Mouse (Mus musculus): ENCODE data around the gene Zdhhc4. TPM values are rescaled to one million over a fixed set of nuclear protein-coding genes. Genes with fewer than 3 reads are reported as not detected.

The Zdhhc4 gene
- total RNA-seq (2018; cell fraction: chromatin; rRNA removed), result 10 to 100 TPM; 10.4 to 73.9 (median 47.0) TPM
- total RNA-seq (2018; cell fraction: cytosol; rRNA removed), result 10 to 100 TPM; 24.1 to 40.6 (median 32.3) TPM
- total RNA-seq (2018; cell fraction: nucleus; rRNA removed), result 10 to 100 TPM in 25 of 26 experiments, 1 to 10 TPM in 1; 10.0 to 77.5 (median 45.2) TPM
- polyA plus RNA-seq (2018), result 26.9 to 33.6 TPM (median 31.4 TPM) in 3 replicates

DNA sequence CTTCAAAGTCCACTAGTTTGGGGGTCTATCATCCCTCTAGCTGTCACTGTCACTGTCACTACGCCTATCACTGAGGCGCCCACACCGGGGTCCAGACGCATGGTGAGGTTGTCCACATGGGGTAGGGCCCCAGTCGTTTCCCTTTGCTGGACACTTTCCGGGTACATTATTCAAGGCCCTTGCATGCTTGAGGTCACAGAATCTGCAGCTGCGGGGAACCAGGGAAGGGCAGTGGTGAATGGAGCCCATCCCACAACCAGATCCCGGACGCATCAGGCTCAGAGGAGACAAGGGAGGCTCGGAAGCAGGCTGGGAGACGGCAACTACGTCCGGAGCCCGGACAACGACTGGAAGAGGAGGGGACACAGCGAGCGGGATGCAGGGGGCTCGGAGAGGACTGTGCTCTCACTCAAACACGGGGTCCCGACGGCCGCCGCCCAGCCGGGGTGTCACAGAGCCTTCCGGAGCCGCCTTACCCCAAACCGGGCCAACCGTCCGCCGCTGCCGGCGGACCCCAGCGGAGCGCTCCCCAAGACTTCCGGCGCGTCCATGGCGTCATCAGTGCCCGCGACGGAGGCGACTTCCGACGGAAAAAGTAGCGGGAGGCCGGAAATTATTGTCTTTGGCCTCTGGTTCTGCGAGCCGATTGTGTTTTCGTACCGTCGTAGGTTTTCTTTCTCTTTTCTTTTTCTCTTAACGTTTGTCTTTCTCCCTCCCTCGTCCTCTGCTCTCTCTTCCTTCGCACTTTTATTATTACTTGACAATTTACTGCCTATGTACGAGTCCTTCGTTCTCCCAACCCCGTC, at the start of gene Zdhhc4:
Gene Zdhhc4, minus strand, starts transcription at position 567 of the 806 bp plus-strand sequence.
- Histone ChIP-seq H3K79me2 (ENCODE audit: inconsistent target) (peaks cover 20% of the 10 kb centered on the region), H3K27ac (peak within 1 kb of the TSS; percentile 49), H3K4me3 (ENCODE audit: inconsistent target) (peak within 1 kb of the TSS; percentile 97), H3K36me3 (ENCODE audit: inconsistent target) (peaks cover 26% of the 10 kb centered on the region; the same call in 1 of the 2 replicates)
- WGBS (ENCODE audit: missing documents), result under 1% methylated on average over 57 of the region's 57 CpGs

GRCm38 (mm10) chr5:143376156-143376555, 47.1 kb upstream of the Zdhhc4 start:
- H3K4me3 ChIP-seq (ENCODE audit: inconsistent target), result no peak overlapping the region
- H3K36me3 ChIP-seq (ENCODE audit: inconsistent target), result no peaks in the 10 kb centered on the region
- no peak overlapping the region for H3K27ac ChIP-seq
- 89% methylated on average over 4 of the region's 4 CpGs for WGBS (ENCODE audit: missing documents)
- no peaks in the 10 kb centered on the region for H3K79me2 ChIP-seq (ENCODE audit: inconsistent target)

DNA sequence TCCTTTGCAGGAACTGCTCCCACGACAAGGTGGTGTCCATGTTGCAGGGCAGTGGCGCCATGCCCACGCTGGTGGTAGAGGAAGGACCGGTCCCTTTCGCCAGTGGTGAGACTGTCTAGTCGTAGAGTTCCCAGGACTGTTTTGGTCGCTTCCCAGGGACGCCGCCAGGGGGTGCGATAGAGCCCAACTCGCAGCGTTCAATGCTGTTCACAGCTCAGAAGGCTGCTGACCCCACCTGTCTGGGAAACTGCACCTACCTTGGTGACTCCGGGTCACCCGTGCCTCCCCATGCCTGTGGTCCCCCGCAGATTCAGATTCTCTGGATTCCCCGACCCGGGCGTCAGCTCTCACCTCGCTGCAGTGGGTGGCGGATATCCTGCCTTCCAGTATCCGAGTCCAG, 46.2 kb upstream of the Zdhhc4 start:
- no peaks in the 10 kb centered on the region for H3K79me2 ChIP-seq (ENCODE audit: inconsistent target)
- H3K36me3 ChIP-seq (ENCODE audit: inconsistent target), result no peaks in the 10 kb centered on the region
- no peak overlapping the region for H3K27ac ChIP-seq
- 12% methylated on average over 21 of the region's 21 CpGs for WGBS (ENCODE audit: missing documents)
- H3K4me3 ChIP-seq (ENCODE audit: inconsistent target), result no peak overlapping the region

- WGBS (ENCODE audit: missing documents), result 4% methylated on average over 35 of the region's 35 CpGs
- H3K4me3 ChIP-seq (ENCODE audit: inconsistent target), result no peak overlapping the region
Observed at GRCm38 (mm10) chr5:143372818-143373217, 43.8 kb upstream of the Zdhhc4 start.

GRCm38 (mm10) chr5:143371146-143371510, 42.1 kb upstream of the Zdhhc4 start:
- 57% methylated on average over 4 of the region's 4 CpGs for WGBS (ENCODE audit: missing documents)
- Histone ChIP-seq H3K36me3 (ENCODE audit: inconsistent target) (no peaks in the 10 kb centered on the region), H3K79me2 (ENCODE audit: inconsistent target) (no peaks in the 10 kb centered on the region), H3K4me3 (ENCODE audit: inconsistent target) (no peak overlapping the region), H3K27ac (no peak overlapping the region)

More at GRCm38 (mm10) chr5:143372818-143373217, 43.8 kb upstream of the Zdhhc4 start:
- H3K79me2 ChIP-seq (ENCODE audit: inconsistent target), result no peaks in the 10 kb centered on the region
- H3K27ac ChIP-seq, result no peak overlapping the region
- H3K36me3 ChIP-seq (ENCODE audit: inconsistent target), result no peaks in the 10 kb centered on the region

DNA sequence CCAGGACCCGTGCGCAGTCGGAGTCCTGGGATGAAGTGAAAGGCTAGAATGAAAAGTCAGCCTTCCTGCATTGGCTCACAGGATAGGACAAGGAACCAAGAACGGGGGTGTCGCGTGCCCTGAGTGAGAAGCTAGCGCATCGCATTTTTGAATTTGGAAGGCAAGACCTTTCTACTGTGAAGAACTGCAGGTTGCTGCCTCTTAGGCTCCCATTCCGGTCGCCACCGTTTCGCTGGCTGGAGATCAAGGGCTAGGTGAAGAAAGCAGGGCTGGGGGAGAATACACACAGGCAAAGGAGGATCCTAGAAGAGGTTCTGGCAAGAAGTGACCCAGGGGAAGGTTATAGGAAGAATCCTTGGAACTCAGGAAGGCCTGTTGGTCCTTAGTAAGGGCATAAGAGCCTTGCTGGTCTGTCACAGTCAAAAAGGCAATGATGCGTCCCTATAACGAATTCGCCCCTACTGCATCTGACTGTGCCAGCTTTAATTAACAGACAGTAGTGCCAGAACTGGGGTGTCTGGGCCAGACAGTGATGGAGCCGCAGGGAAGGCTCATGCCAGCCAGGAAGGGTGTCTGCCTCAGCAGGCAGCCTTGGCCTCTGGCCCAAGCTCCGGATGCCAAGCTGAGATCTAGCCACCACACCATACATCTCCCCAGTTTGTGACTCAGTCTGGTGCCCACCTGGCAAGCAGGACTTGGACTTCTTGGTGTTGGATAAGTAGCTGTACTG, 41.5 kb upstream of the Zdhhc4 start:
- H3K79me2 ChIP-seq (ENCODE audit: inconsistent target), result no peaks in the 10 kb centered on the region
- no peak overlapping the region for H3K4me3 ChIP-seq (ENCODE audit: inconsistent target)
- WGBS (ENCODE audit: missing documents), result 36% methylated on average over 17 of the region's 17 CpGs
- H3K36me3 ChIP-seq (ENCODE audit: inconsistent target), result no peaks in the 10 kb centered on the region
- H3K27ac ChIP-seq, result no peak overlapping the region

- 5% methylated on average over 36 of the region's 36 CpGs for WGBS (ENCODE audit: missing documents)
- no peaks in the 10 kb centered on the region for H3K36me3 ChIP-seq (ENCODE audit: inconsistent target)
- H3K4me3 ChIP-seq (ENCODE audit: inconsistent target), result no peak overlapping the region
- no peaks in the 10 kb centered on the region for H3K79me2 ChIP-seq (ENCODE audit: inconsistent target)
- H3K27ac ChIP-seq, result no peak overlapping the region
Observed at GRCm38 (mm10) chr5:143369611-143370255, 40.7 kb upstream of the Zdhhc4 start.

DNA sequence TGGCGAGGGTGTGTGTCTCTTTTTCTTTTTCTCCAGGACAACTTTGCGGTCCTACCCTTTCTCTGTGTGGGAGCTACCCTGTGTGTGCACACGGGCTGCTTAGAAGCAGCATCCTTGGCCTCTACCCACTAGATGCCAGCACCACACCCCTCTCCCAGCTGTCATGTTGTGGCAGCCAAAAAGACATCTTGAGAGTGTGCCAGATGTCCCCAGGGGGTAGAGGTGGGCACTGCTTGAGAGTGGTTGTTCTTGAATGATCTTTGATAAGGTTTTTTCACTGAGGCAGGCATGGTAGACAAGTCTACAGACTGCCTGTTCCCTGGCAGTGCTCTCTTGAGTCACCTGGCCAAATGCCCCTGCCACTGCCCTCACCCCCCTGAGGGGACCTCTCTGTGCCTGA, 38.9 kb upstream of the Zdhhc4 start:
- WGBS (ENCODE audit: missing documents), result 84% methylated on average over 3 of the region's 3 CpGs
- Histone ChIP-seq H3K79me2 (ENCODE audit: inconsistent target) (no peaks in the 10 kb centered on the region), H3K4me3 (ENCODE audit: inconsistent target) (no peak overlapping the region), H3K36me3 (ENCODE audit: inconsistent target) (no peaks in the 10 kb centered on the region), H3K27ac (no peak overlapping the region)

DNA sequence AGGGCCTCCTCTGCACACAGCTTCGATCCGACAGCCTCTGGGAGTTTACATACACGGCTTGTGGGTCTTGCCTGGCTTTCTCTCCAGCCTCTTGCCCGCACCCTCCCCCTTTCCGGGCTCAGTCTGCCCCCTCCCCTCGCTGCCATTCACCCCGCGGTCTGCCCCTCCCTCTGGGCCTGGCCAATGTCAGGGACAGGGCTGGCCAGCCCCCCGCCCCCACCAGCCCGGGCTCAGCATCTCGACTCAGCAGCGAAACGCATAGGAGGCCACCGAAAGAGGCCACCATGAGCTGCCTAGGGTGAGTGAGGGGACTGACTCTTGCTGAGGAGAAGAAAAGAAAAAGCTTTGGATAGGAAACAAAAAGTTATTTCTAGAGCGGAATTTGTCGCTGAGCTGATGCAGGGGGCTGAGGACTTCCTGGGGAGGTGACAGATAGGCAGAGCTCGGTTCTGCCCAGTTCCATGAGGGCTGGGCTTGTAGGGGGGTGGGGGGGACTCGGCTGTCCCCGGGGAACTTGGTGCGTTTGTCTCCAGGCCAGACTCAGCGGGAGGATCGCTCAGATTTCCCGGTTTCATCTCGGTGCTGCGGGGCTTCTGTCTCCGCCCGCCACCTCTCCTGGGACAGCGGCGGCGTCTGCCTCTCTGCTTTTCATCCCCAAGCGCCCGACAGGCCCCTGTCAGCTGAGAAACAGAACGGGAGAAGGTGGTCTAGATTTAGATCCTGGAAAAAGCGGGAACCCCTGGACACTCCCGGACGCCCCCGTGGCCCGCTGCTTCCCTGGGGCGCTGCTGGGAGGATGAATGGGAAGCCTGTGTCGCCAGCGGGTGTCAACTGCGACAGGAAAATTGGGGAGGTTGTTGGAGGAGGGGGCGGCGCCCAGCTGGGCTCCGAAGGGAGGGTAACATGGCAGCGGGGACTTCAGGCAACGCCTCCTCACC, 34.9 kb upstream of the Zdhhc4 start:
- WGBS (ENCODE audit: missing documents), result 5% methylated on average over 46 of the region's 47 CpGs
- Histone ChIP-seq H3K27ac (no peak overlapping the region), H3K36me3 (ENCODE audit: inconsistent target) (no peaks in the 10 kb centered on the region), H3K4me3 (ENCODE audit: inconsistent target) (no peak overlapping the region), H3K79me2 (ENCODE audit: inconsistent target) (no peaks in the 10 kb centered on the region)

DNA sequence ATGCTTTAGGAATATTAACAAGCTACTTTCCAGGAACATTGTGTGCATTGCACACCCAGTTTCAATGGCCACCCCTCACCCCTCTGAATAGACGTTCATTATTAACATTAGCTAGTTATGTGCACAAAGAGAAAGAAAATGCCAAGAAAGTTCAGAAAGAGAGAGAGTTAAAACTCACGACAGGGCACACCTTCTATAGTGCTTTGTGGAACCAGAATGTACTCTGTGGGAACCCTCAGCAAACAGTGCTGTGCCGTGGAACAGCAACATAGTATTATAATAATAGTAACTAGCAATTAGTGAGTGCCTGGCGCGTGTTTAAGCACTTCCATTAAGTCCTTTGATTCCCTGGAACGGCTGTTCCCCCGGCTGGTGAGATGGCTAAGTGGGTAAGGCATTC, 32.4 kb upstream of the Zdhhc4 start:
- WGBS (ENCODE audit: missing documents), result 76% methylated on average over 7 of the region's 7 CpGs
- no peaks in the 10 kb centered on the region for H3K36me3 ChIP-seq (ENCODE audit: inconsistent target)
- H3K27ac ChIP-seq, result no peak overlapping the region
- H3K79me2 ChIP-seq (ENCODE audit: inconsistent target), result no peaks in the 10 kb centered on the region
- H3K4me3 ChIP-seq (ENCODE audit: inconsistent target), result no peak overlapping the region

DNA sequence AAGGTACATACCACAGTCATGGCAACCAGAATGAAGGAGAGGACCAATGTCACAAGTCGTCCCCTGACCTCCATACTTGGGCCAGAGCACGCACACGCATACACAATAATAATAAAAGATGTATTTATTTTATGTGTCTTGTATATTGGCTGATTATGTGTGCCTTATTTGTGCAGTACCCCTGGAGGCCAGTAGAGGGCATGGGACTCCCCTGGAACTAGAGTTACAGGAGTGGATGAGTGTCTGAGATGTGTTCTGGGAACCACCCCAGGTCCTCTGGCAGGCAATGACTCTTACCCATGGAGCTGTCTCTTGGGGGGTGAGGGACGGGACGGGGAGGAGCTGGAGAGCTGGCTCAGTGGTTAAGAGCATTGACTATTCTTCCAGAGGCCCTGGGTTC, 30.9 kb upstream of the Zdhhc4 start:
- 95% methylated on average over 3 of the region's 5 CpGs for WGBS (ENCODE audit: missing documents)
- H3K27ac ChIP-seq, result no peak overlapping the region
- no peaks in the 10 kb centered on the region for H3K36me3 ChIP-seq (ENCODE audit: inconsistent target)
- no peaks in the 10 kb centered on the region for H3K79me2 ChIP-seq (ENCODE audit: inconsistent target)
- H3K4me3 ChIP-seq (ENCODE audit: inconsistent target), result no peak overlapping the region

DNA sequence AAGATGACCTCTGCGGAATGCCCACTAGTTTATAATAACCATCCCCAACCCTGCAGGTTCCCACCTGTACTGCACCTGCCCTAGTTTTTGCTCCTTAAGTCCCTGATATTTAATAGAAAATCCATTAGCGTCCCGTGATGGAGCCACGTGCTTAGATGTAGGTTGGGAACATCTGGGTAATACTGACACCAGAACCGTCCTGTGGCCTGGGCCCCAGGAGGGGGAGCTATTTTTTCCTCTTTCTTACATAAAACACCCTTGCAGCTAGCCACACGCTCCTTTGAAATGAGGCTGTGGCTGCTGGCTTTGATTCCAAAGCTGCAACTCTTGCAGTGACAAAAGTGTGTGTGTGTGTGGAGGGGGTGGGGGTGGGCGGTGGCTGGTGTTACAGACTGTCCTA, 30.2 kb upstream of the Zdhhc4 start:
- WGBS (ENCODE audit: missing documents), result 30% methylated on average over 7 of the region's 7 CpGs
- H3K79me2 ChIP-seq (ENCODE audit: inconsistent target), result no peaks in the 10 kb centered on the region
- no peak overlapping the region for H3K4me3 ChIP-seq (ENCODE audit: inconsistent target)
- H3K36me3 ChIP-seq (ENCODE audit: inconsistent target), result no peaks in the 10 kb centered on the region
- no peak overlapping the region for H3K27ac ChIP-seq

DNA sequence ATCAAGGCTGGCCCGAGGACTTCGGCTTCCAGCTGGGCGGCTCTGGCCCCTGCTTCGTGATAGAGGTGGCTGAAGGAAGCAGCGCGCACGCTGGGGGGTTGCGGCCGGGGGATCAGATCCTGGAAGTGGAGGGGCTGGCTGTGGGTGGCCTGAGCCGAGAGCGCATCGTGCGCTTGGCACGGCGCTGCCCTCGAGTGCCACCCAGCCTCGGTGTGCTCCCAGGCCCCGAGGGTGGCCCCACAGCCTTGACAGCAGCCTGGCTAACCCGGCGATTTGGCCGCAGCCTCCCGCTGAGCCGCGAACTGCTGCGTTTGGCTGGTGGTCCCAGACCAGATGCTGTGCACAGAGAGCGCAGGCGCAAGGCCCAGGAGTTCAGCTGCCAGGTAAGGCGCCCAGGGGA, 28.5 kb upstream of the Zdhhc4 start:
- H3K27ac ChIP-seq, result no peak overlapping the region
- no peaks in the 10 kb centered on the region for H3K36me3 ChIP-seq (ENCODE audit: inconsistent target)
- H3K4me3 ChIP-seq (ENCODE audit: inconsistent target), result no peak overlapping the region
- H3K79me2 ChIP-seq (ENCODE audit: inconsistent target), result no peaks in the 10 kb centered on the region
- 6% methylated on average over 28 of the region's 28 CpGs for WGBS (ENCODE audit: missing documents)
